In genomic region chr6:144997229-144997628, GRCm38 (mm10) we compare ENCODE assay signal across 10 mouse cellular contexts.
DNase-seq lines count a peak whose midpoint lies in the region; ATAC-seq and TF ChIP-seq lines count a peak whose summit lies in the region.
"Had no signal": no experiment of that assay in that cellular context is flagged by ENCODE, and none has a peak within 500 bp of the region (broad histone marks: within the 10 kb centered on the region; RNA-seq: fewer than 3 reads in every experiment).

No protein-coding gene starts in this region.

- H3K9ac ChIP-seq in kidney, postnatal 0 days (ENCODE audit: low read depth, low read length), result no peak overlapping the region
- H3K9ac ChIP-seq: embryonic facial prominence, embryonic 13.5 days; kidney, embryonic 15.5 days had no signal

- peak; percentile 63 for DNase-seq in kidney, postnatal 0 days (ENCODE audit: low spot score)
- DNase-seq in kidney, postnatal 36 days, result no peak
- peak; percentile 12 to 19 for DNase-seq in B cell, adult 2 months
- DNase-seq in cerebellum, adult 11-12 months, result no peak
- DNase-seq in spleen, adult 12 weeks (ENCODE audit: low spot score), result no peak
- DNase-seq in adrenal gland, postnatal 36 days, result no peak

- 90% methylated on average over 3 of the region's 3 CpGs for WGBS in kidney, postnatal 0 days

- H3K9me3 ChIP-seq in kidney, postnatal 0 days (replicated peaks; ENCODE audit: low read length), result no peaks in the 10 kb centered on the region
- H3K9me3 ChIP-seq in E14TG2a.4 (ENCODE audit: low read length), result no peaks in the 10 kb centered on the region
- H3K9me3 ChIP-seq: embryonic facial prominence, embryonic 13.5 days; kidney, embryonic 15.5 days had no signal

- no peak overlapping the region for H3K4me3 ChIP-seq in kidney, postnatal 0 days (replicated peaks; ENCODE audit: low read depth, low read length)
- H3K4me3 ChIP-seq in E14TG2a.4 (replicated peaks; ENCODE audit: low read length), result no peak overlapping the region
- H3K4me3 ChIP-seq: embryonic facial prominence, embryonic 13.5 days; kidney, embryonic 15.5 days had no signal

- ATAC-seq in kidney, postnatal 0 days (replicated peaks; ENCODE audit: low FRiP score, low read depth), result no peak
- peak; percentile 65 to 72; a peak in 3 of 4 replicates for ATAC-seq in hematopoietic stem cell, adult 5-6 weeks (replicated peaks in 1 of 2; ENCODE audit: insufficient read depth in 1 of 2, low FRiP score in 2 of 2, low TSS enrichment in 1 of 2, low read depth in 1 of 2, poor library complexity in 2 of 2, severe bottlenecking in 2 of 2)

- H3K4me2 ChIP-seq in kidney, postnatal 0 days (ENCODE audit: low read length), result no peak overlapping the region
- H3K4me2 ChIP-seq: embryonic facial prominence, embryonic 13.5 days; kidney, embryonic 15.5 days had no signal

- no peaks in the 10 kb centered on the region for H3K36me3 ChIP-seq in kidney, postnatal 0 days (ENCODE audit: insufficient read depth, low read length)
- H3K36me3 ChIP-seq in E14TG2a.4 (ENCODE audit: insufficient read depth, low read length), result peaks cover 77% of the 10 kb centered on the region
- H3K36me3 ChIP-seq: embryonic facial prominence, embryonic 13.5 days; kidney, embryonic 15.5 days had no signal

- H3K27ac ChIP-seq in kidney, postnatal 0 days, result no peak overlapping the region
- H3K27ac ChIP-seq: embryonic facial prominence, embryonic 13.5 days; kidney, embryonic 15.5 days had no signal

- H3K4me1 ChIP-seq in kidney, postnatal 0 days (replicated peaks; ENCODE audit: insufficient read depth, low read length), result no peaks in the 10 kb centered on the region
- H3K4me1 ChIP-seq in E14TG2a.4 (replicated peaks; ENCODE audit: low read depth, low read length), result peaks cover 24% of the 10 kb centered on the region
- H3K4me1 ChIP-seq: kidney, embryonic 15.5 days had no signal

- TF ChIP-seq CTCF in kidney, postnatal 0 days (IDR thresholded peaks at IDR 0.05; ENCODE audit: low read depth), result peak; percentile 62
- TF ChIP-seq CTCF in E14TG2a.4 (conservative IDR thresholded peaks at IDR 0.05; ENCODE audit: low read length), result peak; percentile 15; the same call in 1 of the 2 replicates

- H3K27me3 ChIP-seq in kidney, postnatal 0 days (ENCODE audit: insufficient read depth, low read length), result no peaks in the 10 kb centered on the region
- no peaks in the 10 kb centered on the region for H3K27me3 ChIP-seq in E14TG2a.4 (ENCODE audit: insufficient read depth, low read length)
- H3K27me3 ChIP-seq: kidney, embryonic 15.5 days had no signal

Comparison
In these comparisons a context has a peak if more than half of its experiments do, and no peak if none do; other contexts are left out.
1. DNase-seq: peak in kidney, postnatal 0 days (single experiment) and B cell, adult 2 months (2 of 2); none in kidney, postnatal 36 days (0 of 2), cerebellum, adult 11-12 months (single experiment), spleen, adult 12 weeks (single experiment) and adrenal gland, postnatal 36 days (0 of 2).